Mouse (Mus musculus): Measurements from ENCODE around the gene Cpd. TPM values are rescaled to one million over a fixed set of nuclear protein-coding genes. Genes with fewer than 3 reads are reported as not detected.

Cpd gene
- total and polyA plus RNA-seq, 3 experiments, result 11.2 to 28.5 (median 27.7) TPM

Other genes starting within 250 kb of the Cpd start
- 37.4 and 38.5 TPM in 2 replicates for gene Abr, start 224.7 kb downstream of the Cpd start, total RNA-seq (2012; rRNA removed)
- gene Abr, start 224.7 kb downstream of the Cpd start, total RNA-seq (2014; rRNA removed), result 21.0 and 21.4 TPM in 2 replicates
- 41.4 and 49.5 TPM in 2 replicates for gene Abr, start 224.7 kb downstream of the Cpd start, polyA plus RNA-seq (2012; ENCODE audit: insufficient read length, low read depth)
- not detected in 2 replicates for gene Bhlha9, start 174.5 kb downstream of the Cpd start, total RNA-seq (2012; rRNA removed)
- gene Bhlha9, start 174.5 kb downstream of the Cpd start, total RNA-seq (2014; rRNA removed), result not detected in 2 replicates
- not detected in 2 replicates for gene Bhlha9, start 174.5 kb downstream of the Cpd start, polyA plus RNA-seq (2012; ENCODE audit: insufficient read length, low read depth)
- gene Trarg1, start 167.2 kb downstream of the Cpd start, total RNA-seq (2012; rRNA removed), result not detected in 2 replicates
- not detected in 2 replicates for gene Trarg1, start 167.2 kb downstream of the Cpd start, total RNA-seq (2014; rRNA removed)
- not detected in 2 replicates for gene Trarg1, start 167.2 kb downstream of the Cpd start, polyA plus RNA-seq (2012; ENCODE audit: insufficient read length, low read depth)
- gene Gosr1, start 83.4 kb downstream of the Cpd start, total RNA-seq (2012; rRNA removed), result 21.2 and 23.8 TPM in 2 replicates
- gene Gosr1, start 83.4 kb downstream of the Cpd start, total RNA-seq (2014; rRNA removed), result 40.2 and 41.2 TPM in 2 replicates
- gene Gosr1, start 83.4 kb downstream of the Cpd start, polyA plus RNA-seq (2012; ENCODE audit: insufficient read length, low read depth), result 46.6 and 53.9 TPM in 2 replicates
- not detected in 2 replicates for gene Tmigd1, start 55.1 kb upstream of the Cpd start, total RNA-seq (2012; rRNA removed)
- not detected in 2 replicates for gene Tmigd1, start 55.1 kb upstream of the Cpd start, total RNA-seq (2014; rRNA removed)
- not detected in 2 replicates for gene Tmigd1, start 55.1 kb upstream of the Cpd start, polyA plus RNA-seq (2012; ENCODE audit: insufficient read length, low read depth)
- gene Blmh, start 77.8 kb upstream of the Cpd start, total RNA-seq (2012; rRNA removed), result 167 and 184 TPM in 2 replicates
- gene Blmh, start 77.8 kb upstream of the Cpd start, total RNA-seq (2014; rRNA removed), result 212 and 233 TPM in 2 replicates
- gene Blmh, start 77.8 kb upstream of the Cpd start, polyA plus RNA-seq (2012; ENCODE audit: insufficient read length, low read depth), result 261 and 316 TPM in 2 replicates
- not detected in 2 replicates for gene Slc6a4, start 151.6 kb upstream of the Cpd start, total RNA-seq (2012; rRNA removed)
- gene Slc6a4, start 151.6 kb upstream of the Cpd start, total RNA-seq (2014; rRNA removed), result not detected in 2 replicates
- gene Slc6a4, start 151.6 kb upstream of the Cpd start, polyA plus RNA-seq (2012; ENCODE audit: insufficient read length, low read depth), result not detected in 2 replicates
- gene Nsrp1, start 231.4 kb upstream of the Cpd start, total RNA-seq (2012; rRNA removed), result 17.6 and 21.9 TPM in 2 replicates
- 8.8 and 9.3 TPM in 2 replicates for gene Nsrp1, start 231.4 kb upstream of the Cpd start, total RNA-seq (2014; rRNA removed)
- gene Nsrp1, start 231.4 kb upstream of the Cpd start, polyA plus RNA-seq (2012; ENCODE audit: insufficient read length, low read depth), result 45.7 and 58.4 TPM in 2 replicates

Data from CH12.LX (cell line).